Mouse (Mus musculus): ENCODE measurements around the gene Tmem116.
A peak's percentile ranks its signal among the peaks of the same experiment; 100 is the strongest.

Gene Tmem116

GRCm38 (mm10) chr5:121451644-121452025, at the start of gene Tmem116:
Tmem116 (plus strand) TSS chr5:121451893.
- no peak for DNase-seq (ENCODE audit: low read depth)

DNA sequence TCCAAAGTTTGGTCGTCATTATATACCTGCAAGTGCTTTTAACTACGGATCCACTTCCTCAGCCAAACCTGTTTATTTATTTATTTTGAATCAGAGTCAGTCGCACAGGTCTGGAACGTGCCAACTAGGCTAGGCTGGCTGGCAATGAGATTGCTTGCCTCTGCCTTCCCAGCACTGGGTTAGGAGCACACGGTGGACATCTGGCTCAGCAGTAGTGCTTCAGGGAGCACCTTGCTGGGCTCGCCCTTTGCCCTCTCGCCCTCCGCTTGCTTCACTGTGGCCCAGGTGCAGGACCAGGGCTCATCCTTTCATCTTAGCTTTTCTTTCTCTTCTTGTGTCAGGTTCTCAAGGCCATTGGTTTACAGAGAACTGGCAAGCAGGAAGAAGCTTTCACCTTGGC, 43.8 kb upstream of the Tmem116 start:
- DNase-seq (ENCODE audit: low read depth), result no peak

DNA sequence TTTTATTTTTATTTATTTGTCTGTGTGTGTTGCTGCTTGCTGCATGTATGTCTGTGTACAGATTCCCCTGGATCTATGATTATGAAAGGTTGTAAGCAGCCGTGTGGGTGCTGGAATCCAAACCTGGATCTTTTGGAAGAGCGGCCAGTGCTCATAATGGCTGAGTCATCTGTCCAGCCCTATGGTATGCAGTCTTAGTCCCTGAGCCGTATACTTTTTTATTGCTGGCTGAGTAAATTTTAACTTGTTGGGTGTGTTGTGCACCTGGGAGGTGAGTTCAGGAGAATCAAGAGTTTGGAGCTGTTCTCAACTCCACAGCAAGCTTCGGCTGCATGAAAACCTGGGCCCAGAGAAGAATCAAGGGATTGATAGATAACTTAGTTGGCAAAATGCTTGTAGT, 40.7 kb upstream of the Tmem116 start:
- DNase-seq (ENCODE audit: low read depth), result no peak

DNA sequence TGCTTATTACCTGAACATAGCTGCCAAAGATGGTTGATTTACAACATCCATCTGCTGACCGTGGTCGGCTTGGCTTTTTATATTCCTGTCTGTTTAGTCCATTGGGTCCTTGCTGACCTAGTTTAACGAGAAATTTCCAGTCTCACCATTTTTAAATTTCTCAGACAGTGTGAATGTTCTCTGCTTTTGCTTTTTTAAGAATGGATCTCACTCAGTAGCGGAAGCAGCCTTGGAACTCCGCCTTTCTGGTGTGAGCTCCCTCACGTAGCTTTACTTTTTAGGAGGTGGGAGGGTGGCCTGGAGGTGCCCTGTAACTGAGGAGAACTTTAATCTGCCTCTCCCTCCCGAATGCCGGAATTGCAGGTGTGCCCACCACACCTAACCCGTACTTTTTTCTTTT, 31.0 kb upstream of the Tmem116 start:
- DNase-seq (ENCODE audit: low read depth), result no peak

DNA sequence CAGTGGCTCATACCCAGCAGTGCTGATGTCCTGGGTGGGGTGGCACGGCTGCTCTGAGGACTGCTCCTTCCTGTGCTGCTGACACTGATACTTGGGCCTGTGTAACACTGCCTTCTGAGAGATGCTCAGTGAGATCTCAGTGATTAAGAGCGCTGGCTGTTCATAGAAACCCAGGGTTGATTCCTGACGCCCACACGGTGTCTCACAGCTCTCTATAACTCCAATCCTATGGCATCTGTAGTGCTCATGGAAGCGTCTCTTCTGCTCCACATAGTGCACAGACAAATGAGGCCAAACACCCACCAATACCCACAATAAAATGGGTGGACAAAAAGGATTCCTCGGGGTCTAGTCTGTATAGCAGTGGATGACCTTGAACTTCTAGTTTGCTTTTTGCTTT, 28.9 kb upstream of the Tmem116 start:
- no peak for DNase-seq (ENCODE audit: low read depth)

DNA sequence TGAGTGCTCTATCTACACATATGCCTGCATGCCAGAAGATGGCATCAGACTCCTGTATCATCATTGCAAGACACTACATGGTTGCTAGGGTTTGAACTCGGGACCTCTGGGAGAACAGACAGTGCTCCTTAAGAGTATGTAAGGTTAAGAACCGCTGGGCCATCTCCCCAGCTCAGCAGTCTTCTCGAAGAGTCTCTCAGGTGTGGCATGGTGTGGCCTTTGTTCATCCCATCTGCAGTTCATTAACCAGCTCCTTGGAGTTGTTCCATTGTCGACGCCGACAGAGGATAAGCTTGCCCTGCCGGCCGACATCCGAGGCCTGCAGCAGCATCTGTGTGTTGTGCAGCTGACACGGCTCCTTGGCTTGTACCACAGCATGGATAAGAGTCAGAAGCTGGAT, 28.4 kb upstream of the Tmem116 start:
- no peak for DNase-seq (ENCODE audit: low read depth)

- DNase-seq (ENCODE audit: low read depth), result no peak
Measured at GRCm38 (mm10) chr5:121428954-121429353, 22.7 kb upstream of the Tmem116 start.

- no peak for DNase-seq (ENCODE audit: low read depth)
Measured at GRCm38 (mm10) chr5:121438131-121438530, 13.6 kb upstream of the Tmem116 start.

- DNase-seq (ENCODE audit: low read depth), result no peak
Measured at GRCm38 (mm10) chr5:121438756-121439155, 12.9 kb upstream of the Tmem116 start.

- peak; percentile 65 for DNase-seq (ENCODE audit: low read depth)
Measured at GRCm38 (mm10) chr5:121443548-121443947, 8.1 kb upstream of the Tmem116 start.

DNA sequence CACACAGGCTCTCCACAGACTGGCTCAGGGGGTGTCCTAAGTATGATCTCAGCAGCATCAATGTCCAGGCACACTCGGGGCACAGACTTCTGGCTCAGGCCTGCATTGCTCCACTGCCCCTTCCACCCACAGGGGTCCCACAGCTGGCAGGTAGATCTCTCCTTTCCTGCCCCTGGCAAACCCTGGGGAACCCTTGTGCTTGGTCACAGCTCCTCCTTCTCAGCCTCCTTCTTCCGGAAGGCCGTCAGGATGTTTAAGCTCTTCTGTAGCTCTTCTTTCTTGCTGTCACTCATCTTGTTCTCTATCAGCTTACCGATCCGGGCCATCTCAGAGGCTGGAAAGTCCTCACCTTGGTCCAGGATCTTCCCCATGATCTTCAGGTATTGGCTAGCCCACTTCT, 6.8 kb upstream of the Tmem116 start:
- no peak for DNase-seq (ENCODE audit: low read depth)

- DNase-seq (ENCODE audit: low read depth), result no peak
Measured at GRCm38 (mm10) chr5:121448450-121448849, 3.2 kb upstream of the Tmem116 start.

GRCm38 (mm10) chr5:121449976-121450375, 1.7 kb upstream of the Tmem116 start:
- DNase-seq (ENCODE audit: low read depth), result peak; percentile 82

DNA sequence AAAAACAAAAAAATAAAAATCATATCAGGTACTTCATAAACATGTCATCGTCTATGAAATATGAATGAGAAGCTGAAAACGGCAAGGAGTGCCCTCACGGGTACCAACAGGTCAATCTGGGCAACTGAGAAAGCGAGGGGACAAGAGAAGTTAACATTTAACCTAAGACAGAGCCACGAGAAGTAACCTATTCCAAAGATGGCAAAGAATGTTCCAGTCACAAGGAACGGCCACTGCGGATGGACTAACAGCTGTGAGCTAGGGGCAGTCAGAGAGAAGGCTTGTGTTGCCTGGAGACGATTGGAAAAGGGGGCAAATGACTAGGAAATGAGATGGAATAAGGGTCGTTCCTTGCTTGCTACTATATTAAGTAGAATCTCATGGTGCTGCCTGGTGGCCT, 1.2 kb upstream of the Tmem116 start:
- no peak for DNase-seq (ENCODE audit: low read depth)

DNA sequence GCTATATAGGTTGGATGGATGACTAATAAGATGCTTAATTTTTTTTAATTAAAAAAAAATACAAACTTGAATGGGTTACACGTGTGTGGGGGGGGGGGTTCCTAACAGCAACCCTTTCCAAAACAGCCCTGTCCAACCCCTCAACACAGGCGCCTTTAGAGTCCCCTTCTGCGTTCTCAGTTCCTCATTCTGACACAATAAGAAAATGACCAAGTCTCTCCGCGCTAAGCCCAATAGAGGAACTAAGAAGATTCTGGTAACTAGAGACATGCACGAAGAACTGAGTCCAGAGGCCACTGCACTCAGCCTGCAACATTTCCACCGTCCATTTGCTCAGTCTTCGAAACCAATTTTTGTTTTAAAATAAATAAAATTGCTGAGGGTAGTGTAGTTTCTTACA, 490 bp upstream of the Tmem116 start:
- DNase-seq (ENCODE audit: low read depth), result peak; percentile 69

DNA sequence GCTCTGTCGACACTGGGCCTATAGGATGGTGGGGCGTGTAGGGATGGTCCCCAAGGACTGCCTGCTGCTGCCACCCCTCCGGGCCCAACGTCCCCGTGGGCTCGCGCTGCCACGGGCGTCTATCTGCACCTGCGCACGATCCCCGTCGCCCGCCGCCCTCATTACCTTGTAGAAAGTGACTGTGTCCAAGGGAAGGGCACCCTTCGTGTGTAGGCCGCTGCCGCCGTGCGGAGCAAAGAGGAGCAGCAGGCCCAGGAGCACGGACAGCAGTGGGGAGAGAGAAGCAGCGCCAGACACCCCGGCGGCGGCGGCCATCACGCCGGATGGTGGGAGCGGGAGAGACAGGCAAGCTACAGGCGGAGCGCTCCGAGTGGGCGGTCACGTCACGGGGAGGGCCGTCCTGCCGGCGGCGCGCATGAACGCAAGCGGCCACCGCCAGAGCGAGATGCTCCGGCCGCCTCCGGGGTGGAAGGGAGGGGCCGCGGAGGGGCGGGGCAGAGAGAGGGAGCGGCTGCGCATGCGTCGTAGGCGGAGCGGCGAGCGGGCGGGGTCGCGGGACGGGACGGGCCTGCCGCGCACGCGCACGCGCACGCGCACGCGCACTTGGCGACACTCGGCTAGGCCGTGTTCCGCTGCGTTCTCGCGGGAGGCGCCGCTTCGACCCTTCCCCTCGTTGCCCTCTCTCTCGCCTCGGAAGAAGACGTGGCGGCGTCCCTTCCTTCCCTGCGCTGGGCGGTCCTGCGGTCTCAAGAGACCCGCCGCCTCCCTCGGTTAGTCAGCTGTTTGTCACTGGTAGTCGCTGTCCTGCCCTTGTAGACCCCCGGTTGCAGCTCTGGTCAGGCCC, 555 bp downstream of the Tmem116 start, which contains the start of gene Erp29:
Erp29 (minus strand) TSS at position 481 of the 844 bp plus-strand sequence.
- DNase-seq (ENCODE audit: low read depth), result peak; percentile 84

DNA sequence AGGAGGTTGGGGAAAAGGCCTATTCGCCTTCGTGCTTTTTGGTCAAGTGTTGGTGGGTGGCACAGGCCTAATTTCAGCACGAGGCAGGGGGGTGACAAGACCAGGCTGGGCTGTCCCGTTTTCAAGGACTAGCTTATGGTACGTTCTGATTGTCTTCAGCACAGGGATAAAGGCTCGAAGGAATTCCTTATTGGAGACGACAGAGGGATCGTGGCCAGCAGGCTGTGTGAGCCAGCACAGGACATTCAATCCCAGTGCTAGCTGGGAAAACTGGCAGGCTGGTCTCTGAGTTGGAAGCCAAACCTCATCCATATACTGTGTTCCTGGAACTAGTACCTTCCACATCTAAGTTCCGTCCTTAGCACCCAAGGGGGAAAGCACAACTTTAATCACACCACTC, 1.2 kb downstream of the Tmem116 start:
- DNase-seq (ENCODE audit: low read depth), result no peak

DNA sequence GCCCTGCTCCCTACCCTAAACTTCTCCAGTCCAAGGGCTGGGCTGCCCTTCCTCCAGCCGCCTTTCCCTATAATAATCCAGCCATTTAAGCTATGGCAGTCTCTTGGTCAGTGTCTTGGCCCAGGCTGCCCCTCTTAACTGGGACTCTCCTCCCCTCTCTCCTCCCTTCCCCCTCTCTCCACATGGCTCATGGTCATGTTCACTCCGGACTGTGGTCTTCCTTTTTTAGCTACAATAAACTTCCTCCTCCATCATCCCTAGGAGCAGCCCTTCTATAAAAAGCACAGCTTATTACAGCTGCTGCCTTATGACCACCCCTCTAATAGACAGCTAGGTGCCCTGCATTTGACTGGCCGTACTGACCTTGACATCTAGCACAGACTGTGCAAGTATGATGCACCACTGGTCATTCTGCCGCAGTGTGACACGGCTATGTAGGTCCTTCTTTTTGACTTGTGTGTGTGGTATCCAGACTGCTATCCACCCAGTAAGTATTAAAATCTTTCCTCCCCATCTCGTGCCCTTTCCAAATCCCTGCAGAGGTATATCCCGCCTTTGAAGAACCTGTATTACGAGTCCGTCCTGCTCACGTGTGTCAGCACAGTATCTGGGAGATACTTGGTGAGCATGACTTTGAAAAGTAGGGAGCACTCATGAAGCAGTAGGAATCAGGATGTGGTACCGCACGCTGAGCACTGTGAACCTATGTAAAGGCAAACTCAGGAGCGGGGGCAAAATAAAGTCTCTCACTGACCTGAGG, 2.2 kb downstream of the Tmem116 start:
- no peak for DNase-seq (ENCODE audit: low read depth)

GRCm38 (mm10) chr5:121454503-121454782, 2.8 kb downstream of the Tmem116 start:
- no peak for DNase-seq (ENCODE audit: low read depth)

DNA sequence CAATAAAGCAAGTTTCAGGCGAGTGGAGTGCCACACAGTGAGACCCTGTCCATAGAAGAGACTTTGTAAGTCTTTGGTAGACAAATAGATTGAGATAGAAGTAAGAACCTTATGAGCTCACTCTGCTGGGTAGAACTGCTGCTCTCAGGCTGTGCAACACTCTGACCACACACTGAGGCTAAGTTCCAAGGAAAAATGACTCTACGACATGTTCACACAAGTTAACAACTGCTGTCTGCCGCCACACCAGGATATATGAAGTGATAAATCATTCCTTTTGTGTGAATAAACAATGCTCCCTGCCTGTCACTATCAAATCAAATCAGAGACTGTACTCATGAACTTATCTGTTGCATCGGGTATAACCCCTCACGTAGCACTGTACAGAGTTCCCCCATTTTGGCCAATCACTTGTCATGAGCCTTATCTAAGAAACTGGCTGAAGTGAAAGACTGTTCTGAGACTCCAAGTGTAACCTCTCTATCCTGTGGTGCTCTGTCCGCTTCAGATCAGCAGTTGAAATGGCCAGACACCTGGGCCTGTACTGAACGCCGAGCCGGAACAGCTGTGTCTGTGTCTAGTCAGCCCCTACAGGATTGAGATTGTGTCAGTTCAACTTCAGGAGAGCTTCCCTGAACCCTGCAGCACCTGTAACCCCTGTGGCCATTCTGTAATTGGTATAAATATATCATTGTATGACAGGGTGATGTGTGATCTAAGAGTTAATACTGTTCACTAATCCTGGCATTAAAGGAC, 4.0 kb downstream of the Tmem116 start:
- no peak for DNase-seq (ENCODE audit: low read depth)

GRCm38 (mm10) chr5:121461339-121462170, 9.9 kb downstream of the Tmem116 start:
- no peak for DNase-seq (ENCODE audit: low read depth)

DNA sequence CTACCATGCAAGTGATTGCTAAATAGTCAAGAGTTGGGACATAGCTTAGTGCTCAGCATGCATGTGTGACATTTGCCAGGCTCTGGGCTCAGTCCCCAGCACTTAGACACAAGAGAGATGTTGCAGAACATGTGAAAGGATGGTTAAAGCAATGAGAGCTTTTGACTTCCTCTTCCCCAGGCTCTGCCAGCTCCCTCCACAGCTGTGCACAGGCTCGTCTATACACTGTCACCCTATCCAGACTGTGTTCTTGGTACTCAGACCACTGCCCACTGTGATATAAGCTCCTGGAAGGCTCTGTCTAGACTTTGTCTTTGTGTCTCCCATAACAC, 10.4 kb downstream of the Tmem116 start:
- no peak for DNase-seq (ENCODE audit: low read depth)
